Mouse (Mus musculus) hindbrain, embryonic 10.5 days (tissue): ENCODE results near the gene Cox7a1. TPM values are rescaled to one million over a fixed set of nuclear protein-coding genes. Genes with fewer than 3 reads are reported as not detected.
"Not testable (repeated sequence)": the region's sequence is repeated elsewhere in the genome, so short reads cannot be mapped to it uniquely, and the experiment has no call there.

Experiments used
- DNase-seq: peaks from one replicate; pipeline ENCODE4 v3.0.0-alpha.2; 2017; ENCODE audit warnings: low spot score
- H3K27ac ChIP-seq: fragments of 300-500 bp; sonication (generic); 2 replicates; pipeline ENCODE4 v1.5.1; 2016; ENCODE audit warnings: mild to moderate bottlenecking, moderate library complexity
- H3K27me3 ChIP-seq: fragments of 300-500 bp; sonication (generic); 2 replicates; pipeline ENCODE4 v1.6.1; 2016; ENCODE audit warnings: mild to moderate bottlenecking; ENCODE audit not compliant: poor library complexity, insufficient read depth, severe bottlenecking
- H3K36me3 ChIP-seq: fragments of 300-500 bp; sonication (generic); 2 replicates; pipeline ENCODE4 v1.6.1; 2016; ENCODE audit warnings: mild to moderate bottlenecking, moderate library complexity
- H3K4me1 ChIP-seq: fragments of 300-500 bp; sonication (generic); replicated peaks from 2 replicates; pipeline ENCODE4 v1.6.1; 2016; ENCODE audit warnings: mild to moderate bottlenecking
- H3K4me3 ChIP-seq: fragments of 300-500 bp; sonication (generic); 2 replicates; pipeline ENCODE4 v1.5.1; 2016; ENCODE audit warnings: mild to moderate bottlenecking, moderate library complexity
- H3K9me3 ChIP-seq: fragments of 300-500 bp; sonication (generic); 2 replicates; pipeline ENCODE4 v1.6.1; 2016; ENCODE audit warnings: mild to moderate bottlenecking, moderate library complexity
- WGBS: fragments of 180-500 bp; shearing (Covaris S2); methylation state at CpG from one replicate; pipeline ENCODE4 v1.1.7; 2016; 5-methylcytosine and 5-hydroxymethylcytosine counted together
- polyA plus RNA-seq: library from polyadenylated mRNA; unstranded; fragments of >200 nt; fragmentation: Nextera tagmentation; extraction: Ambion mirVana; gene quantifications from 2 replicates; pipeline ENCODE4 v1.2.1, GENCODE M21; 2016

The Cox7a1 gene
- polyA plus RNA-seq, 1 experiment from 2014 or later, result 3.8 TPM

DNA sequence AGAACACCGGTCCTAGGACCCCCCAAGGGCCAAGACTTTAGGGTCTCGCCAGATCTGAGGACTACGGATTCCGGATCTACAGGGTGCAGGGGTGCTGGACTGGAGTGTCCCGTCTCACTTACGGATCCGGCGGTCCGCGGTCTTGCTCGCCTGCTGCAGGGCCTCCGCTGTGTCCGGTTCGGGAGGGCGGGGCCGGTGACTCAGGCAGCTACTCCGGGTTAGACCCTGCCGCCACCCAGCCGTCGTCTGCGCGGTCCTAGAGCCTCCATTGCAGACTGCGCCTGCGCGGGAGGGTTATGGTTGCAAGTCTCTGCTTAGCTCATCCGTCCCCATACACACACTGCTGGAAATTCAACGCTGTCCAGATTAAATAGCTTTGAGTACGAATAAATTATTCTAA lies 10.9 kb downstream of the Cox7a1 start:
- Histone ChIP-seq H3K27ac (peak overlapping the region; percentile 89), H3K36me3 (peaks cover 30% of the 10 kb centered on the region), H3K27me3 (no peaks in the 10 kb centered on the region), H3K4me3 (peak overlapping the region; percentile 82), H3K4me1 (peaks cover 35% of the 10 kb centered on the region), H3K9me3 (no peaks in the 10 kb centered on the region)
- WGBS, result 0% methylated on average over 28 of the region's 28 CpGs
- DNase-seq, result peak; percentile 98

DNA sequence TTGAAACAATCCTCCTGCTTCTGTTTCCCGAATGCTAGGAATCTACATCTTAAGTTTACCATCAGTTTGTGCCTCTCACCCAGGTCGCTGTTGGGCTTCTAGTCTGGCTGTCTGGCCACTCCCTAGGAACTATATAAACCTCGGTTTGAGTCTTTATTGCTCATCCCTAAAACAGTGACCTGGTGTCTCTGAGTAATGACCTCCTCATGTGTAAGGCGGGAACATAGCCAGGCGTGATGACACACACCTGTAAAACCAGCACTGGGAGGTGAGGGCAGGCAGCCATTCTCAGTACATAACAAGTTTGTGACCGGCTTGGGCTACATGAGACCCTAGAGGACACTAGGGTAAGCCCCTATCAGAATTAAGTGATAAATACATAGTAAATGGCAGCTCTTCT lies 11.5 kb downstream of the Cox7a1 start:
- peak overlapping the region; percentile 89 for H3K27ac ChIP-seq
- H3K4me3 ChIP-seq, result peak overlapping the region; percentile 82
- H3K36me3 ChIP-seq, result peaks cover 24% of the 10 kb centered on the region
- DNase-seq, result no peak
- H3K9me3 ChIP-seq, result no peaks in the 10 kb centered on the region
- no peaks in the 10 kb centered on the region for H3K27me3 ChIP-seq
- WGBS, result 72% methylated on average over 6 of the region's 6 CpGs
- peaks cover 35% of the 10 kb centered on the region for H3K4me1 ChIP-seq

DNA sequence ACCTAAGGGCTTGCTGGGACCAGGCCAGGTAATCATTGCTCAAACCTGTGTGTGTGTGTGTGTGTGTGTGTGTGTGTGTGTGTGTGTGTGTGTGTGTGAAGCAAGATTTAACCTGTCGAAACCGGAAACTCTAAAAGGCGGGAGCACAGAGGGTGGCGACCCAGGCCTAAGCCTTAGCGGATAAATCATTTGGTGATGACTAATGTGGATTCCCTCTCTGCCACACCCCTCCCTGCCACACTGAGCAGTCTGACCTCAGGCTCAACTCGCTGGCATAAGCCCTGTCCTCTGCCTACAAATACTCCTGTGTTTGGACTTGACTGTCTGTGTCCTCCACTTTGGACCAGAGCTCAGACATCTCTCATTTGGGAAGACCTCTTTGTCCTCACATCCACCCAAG lies 12.2 kb downstream of the Cox7a1 start:
- Histone ChIP-seq H3K4me1 (peaks cover 36% of the 10 kb centered on the region), H3K36me3 (peaks cover 17% of the 10 kb centered on the region), H3K4me3 (no peak overlapping the region; the same call in 1 of the 2 replicates), H3K9me3 (no peaks in the 10 kb centered on the region), H3K27ac (no peak overlapping the region; the same call in 1 of the 2 replicates), H3K27me3 (no peaks in the 10 kb centered on the region)
- WGBS, result 85% methylated on average over 6 of the region's 6 CpGs
- no peak for DNase-seq

DNA sequence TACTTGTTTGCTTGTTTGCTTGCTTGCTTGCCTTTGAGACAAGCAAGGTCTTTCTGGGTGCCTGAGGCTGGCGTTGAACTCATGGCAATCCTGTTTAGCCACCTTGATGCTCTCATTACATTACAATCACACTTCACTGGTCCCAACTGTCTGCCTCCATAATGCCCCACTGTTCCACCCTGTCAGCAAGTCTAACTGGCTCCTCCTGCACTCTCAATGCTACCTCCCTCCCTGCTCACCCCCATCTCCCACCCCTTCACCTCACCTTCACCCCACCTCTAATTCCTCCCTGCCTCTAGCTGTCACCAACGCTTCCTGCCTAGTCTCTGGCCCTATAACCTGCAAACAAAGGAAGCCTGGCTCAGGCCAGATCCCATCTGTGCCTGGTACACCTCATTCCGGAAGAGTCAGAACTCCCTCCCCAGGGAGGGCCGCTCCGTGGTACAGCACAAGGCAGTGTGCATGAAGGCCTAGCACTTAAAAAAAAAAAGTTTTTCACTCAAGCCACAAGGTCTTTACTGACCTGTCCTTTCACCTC lies 13.7 kb downstream of the Cox7a1 start:
- Histone ChIP-seq H3K4me3 (no peak overlapping the region), H3K9me3 (no peaks in the 10 kb centered on the region), H3K36me3 (peaks cover 2% of the 10 kb centered on the region; the same call in 1 of the 2 replicates), H3K27ac (0 out of 2 replicates have a peak overlapping the region, but pooled peaks have one; percentile 35), H3K27me3 (no peaks in the 10 kb centered on the region), H3K4me1 (peaks cover 35% of the 10 kb centered on the region)
- DNase-seq, result no peak
- WGBS, result 80% methylated on average over 5 of the region's 5 CpGs

DNA sequence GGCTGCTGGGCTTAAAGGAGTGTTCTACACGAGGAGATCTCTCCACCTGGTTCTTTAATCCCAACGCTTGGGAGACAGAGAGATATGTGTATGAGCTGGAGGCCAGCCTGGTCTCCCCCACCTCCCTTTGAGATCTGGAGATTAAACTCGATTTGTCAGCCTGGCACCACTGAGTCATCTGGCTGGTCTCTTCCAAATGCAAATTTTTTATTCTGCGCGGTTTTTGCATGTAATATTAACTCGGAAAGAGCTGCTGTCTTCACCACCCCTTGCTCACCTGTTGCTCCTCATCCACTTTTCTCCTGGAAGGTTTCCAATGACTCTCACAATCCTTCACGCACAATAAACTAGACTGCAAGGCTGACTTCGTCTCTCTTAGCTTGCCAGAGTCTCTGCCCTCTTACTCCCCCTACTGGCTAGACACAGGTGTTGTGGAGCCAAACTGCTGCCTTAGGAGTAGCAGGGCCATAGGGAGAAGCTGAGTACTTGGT lies 14.6 kb downstream of the Cox7a1 start, which contains the start of gene Capns1:
Gene Capns1 (minus strand): TSS at position 331 of the 491 bp plus-strand sequence.
- DNase-seq, result peak; percentile 75
- 12% methylated on average over 8 of the region's 8 CpGs for WGBS
- H3K27me3 ChIP-seq, result no peaks in the 10 kb centered on the region
- peaks cover 26% of the 10 kb centered on the region for H3K4me1 ChIP-seq
- peak within 1 kb of the TSS; percentile 31 for H3K4me3 ChIP-seq
- no peaks in the 10 kb centered on the region for H3K9me3 ChIP-seq
- H3K36me3 ChIP-seq, result no peaks in the 10 kb centered on the region
- H3K27ac ChIP-seq, result 0 out of 2 replicates have a peak within 1 kb of the TSS, but pooled peaks have one; percentile 35

DNA sequence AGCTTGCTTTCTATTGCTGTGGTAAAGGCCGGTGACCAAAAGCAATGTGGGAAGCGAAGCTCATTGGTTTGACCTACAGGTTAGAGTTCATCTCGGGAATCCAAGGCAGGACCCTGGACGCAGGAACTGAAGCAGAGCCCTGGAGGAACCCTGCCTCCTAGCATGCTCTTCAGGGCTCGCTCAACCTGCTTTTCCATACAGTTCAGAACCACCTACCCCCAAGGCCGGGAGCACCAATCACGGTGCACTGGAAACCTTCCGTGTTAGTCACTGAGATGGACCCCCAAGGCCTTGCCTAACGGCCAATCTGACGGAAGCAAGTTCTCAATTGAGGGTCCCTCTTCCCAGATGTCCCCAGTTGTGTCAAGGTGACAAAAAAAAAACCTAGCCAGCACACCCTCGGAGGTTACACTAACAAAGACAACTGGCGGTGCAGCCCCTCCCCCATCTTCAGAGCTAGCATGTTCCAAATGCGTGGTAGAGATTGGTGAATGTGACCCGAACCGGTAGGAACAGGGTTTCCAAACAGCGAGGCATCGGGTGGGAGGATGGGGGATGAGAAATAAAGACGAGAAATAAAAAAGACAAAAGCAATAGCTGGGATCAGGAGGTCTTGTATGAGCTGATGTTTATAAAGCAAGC lies 15.7 kb downstream of the Cox7a1 start:
- Histone ChIP-seq H3K9me3 (no peaks in the 10 kb centered on the region), H3K36me3 (no peaks in the 10 kb centered on the region), H3K4me3 (no peak overlapping the region), H3K27ac (no peak overlapping the region), H3K4me1 (peaks cover 23% of the 10 kb centered on the region), H3K27me3 (no peaks in the 10 kb centered on the region)
- WGBS, result 75% methylated on average over 18 of the region's 18 CpGs
- no peak for DNase-seq

DNA sequence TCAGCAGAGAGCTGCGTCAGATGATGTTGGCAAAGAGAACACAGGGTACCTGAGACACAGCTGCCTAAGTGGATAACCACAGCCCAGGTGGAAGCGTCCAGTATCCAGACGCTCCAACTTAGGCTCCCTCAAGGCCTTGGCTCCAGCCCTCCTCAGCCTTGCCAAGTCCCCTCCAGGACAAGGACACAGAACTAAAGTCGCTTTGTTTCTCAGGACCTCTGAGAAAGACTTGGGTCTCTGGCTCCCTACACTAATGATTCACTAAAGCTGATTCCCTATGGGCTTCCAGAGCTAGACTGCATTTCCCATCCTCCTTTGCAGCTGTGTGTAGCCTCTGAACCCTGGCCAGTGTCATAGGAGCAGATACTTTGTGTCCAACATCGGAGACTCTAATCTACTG lies 16.3 kb downstream of the Cox7a1 start:
- 83% methylated on average over 5 of the region's 5 CpGs for WGBS
- H3K4me3 ChIP-seq, result no peak overlapping the region
- H3K36me3 ChIP-seq, result no peaks in the 10 kb centered on the region
- H3K4me1 ChIP-seq, result peaks cover 22% of the 10 kb centered on the region
- peak overlapping the region; percentile 17; the same call in 1 of the 2 replicates for H3K27ac ChIP-seq
- no peak for DNase-seq
- no peaks in the 10 kb centered on the region for H3K9me3 ChIP-seq
- no peaks in the 10 kb centered on the region for H3K27me3 ChIP-seq

DNA sequence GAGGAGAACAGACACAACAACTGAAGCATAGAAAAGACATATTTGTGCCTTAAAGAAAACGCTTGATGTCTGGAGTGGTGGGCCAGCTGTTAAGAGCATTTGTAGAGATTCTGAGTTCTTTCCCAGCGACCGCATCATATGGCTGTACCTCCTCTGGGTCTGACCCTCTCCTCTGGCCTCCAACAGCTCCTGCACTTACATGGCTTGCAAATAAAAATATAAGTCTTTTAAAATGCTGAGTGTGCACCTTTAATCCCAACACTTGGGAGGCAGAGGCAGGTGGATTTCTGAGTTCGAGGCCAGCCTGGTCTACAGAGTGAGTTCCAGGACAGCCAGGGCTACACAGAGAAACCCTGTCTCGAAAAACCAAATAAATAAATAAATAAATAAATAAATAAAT lies 16.7 kb downstream of the Cox7a1 start:
- 84% methylated on average over 5 of the region's 5 CpGs for WGBS
- peaks cover 18% of the 10 kb centered on the region for H3K4me1 ChIP-seq
- not testable (repeated sequence) for H3K27ac ChIP-seq, H3K27me3 ChIP-seq, H3K4me3 ChIP-seq, H3K36me3 ChIP-seq, H3K9me3 ChIP-seq, DNase-seq

DNA sequence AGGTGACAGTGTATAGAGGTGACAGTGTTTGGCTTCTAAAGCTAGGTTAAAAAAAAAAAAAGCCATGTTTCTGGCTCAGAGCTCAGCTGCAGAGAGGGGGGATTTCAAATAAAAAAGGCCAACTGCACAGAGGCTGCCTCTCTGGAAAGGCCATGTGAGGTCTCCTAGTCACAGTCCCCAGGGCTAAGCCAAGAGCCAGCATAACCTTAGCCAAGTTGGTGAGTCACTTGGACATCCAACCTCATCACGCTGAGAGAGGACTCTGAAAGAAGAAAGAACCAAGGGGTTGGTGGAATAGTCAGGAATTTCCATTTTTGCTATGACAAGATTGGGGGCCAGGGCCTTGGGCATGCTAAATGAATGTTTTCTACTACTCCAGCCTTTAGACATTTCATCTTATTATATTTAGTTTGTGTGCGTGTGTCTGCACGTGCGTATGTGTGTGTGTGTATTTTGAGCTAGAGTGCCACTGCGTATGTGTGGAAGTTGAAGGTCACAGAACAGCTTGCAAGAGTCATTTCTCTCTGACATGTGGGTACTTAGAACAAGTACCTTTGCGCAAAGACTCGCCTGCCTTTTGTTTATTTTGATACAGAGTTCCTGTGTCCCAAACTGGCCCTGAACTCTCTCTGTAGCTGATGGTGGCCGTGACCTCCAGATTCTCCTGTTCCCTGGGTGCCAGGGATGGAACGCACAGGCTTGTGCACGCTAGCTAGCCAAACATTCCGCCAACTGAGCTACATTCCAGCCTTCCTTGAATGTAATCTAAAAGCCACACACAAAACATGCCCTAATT lies 19.1 kb downstream of the Cox7a1 start:
- H3K27ac ChIP-seq, result no peak overlapping the region
- 82% methylated on average over 11 of the region's 11 CpGs for WGBS
- H3K36me3 ChIP-seq, result no peaks in the 10 kb centered on the region
- no peak for DNase-seq
- H3K27me3 ChIP-seq, result no peaks in the 10 kb centered on the region
- H3K4me1 ChIP-seq, result peaks cover 15% of the 10 kb centered on the region
- H3K4me3 ChIP-seq, result no peak overlapping the region
- H3K9me3 ChIP-seq, result no peaks in the 10 kb centered on the region

DNA sequence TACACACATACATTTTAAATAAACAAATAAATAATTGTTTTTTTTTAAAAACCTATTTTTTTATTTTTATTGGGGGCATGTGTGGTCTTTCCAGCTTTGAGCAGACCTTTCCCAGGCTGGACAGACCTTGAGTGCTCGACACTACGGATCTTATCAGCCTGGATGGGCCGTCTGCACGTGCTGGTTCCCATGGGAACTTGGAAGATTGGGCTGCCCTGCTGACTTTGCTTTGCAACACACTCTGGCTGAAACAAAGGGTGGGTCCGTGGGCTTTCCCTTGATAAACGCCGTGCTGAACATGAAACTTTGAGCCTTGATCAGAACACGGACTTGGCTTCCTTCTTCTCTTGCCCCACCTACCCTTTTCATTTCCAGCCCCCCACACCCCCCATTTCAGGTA lies 20.4 kb downstream of the Cox7a1 start:
- H3K27ac ChIP-seq, result no peak overlapping the region
- H3K9me3 ChIP-seq, result no peaks in the 10 kb centered on the region
- no peak overlapping the region for H3K4me3 ChIP-seq
- WGBS, result 27% methylated on average over 8 of the region's 8 CpGs
- no peak for DNase-seq
- H3K27me3 ChIP-seq, result no peaks in the 10 kb centered on the region
- H3K36me3 ChIP-seq, result no peaks in the 10 kb centered on the region
- H3K4me1 ChIP-seq, result peaks cover 10% of the 10 kb centered on the region

DNA sequence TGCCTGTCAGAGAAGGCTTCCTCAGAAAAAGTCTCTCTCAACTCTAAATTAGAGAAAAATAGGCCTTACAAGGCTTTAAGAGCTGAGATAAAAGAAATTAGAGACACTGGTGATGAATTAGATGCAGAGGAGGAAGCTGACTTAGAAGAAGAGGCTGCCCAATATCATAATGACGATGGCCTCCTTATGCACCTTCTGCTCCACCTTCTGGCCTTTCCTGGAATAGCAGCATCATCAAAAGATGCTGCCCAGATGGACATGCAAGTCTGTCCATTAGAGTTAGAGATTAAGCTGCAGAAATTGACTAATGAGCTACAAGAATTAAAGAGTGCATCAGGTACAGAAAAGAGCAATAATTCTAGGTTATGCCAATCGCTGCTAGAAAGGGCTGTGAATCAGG lies 21.4 kb downstream of the Cox7a1 start:
- Histone ChIP-seq H3K27me3 (no peaks in the 10 kb centered on the region), H3K4me3 (no peak overlapping the region), H3K36me3 (no peaks in the 10 kb centered on the region), H3K9me3 (no peaks in the 10 kb centered on the region), H3K4me1 (peaks cover 10% of the 10 kb centered on the region), H3K27ac (no peak overlapping the region)
- DNase-seq, result peak; percentile 50
- 5% methylated on average over 2 of the region's 2 CpGs for WGBS

DNA sequence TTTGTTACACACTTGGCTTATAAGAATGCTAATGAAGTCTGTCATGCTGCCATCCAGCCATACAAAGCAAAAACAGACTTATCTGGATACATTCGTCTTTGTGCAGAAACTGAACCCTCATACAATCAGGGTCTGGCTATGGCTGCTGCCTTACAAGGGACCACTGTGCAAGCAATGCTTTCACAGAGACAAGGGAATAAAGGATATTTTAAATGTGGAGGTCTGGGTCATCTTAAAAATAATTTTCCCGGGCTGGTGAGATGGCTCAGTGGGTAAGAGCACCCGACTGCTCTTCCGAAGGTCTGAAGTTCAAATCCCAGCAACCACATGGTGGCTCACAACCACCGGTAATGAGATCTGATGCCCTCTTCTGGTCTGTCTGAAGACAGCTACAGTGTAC lies 22.4 kb downstream of the Cox7a1 start:
- not testable (repeated sequence) for H3K36me3 ChIP-seq, H3K9me3 ChIP-seq, H3K27me3 ChIP-seq, DNase-seq, H3K27ac ChIP-seq, H3K4me1 ChIP-seq, H3K4me3 ChIP-seq
- WGBS, result 54% methylated on average over 5 of the region's 5 CpGs

DNA sequence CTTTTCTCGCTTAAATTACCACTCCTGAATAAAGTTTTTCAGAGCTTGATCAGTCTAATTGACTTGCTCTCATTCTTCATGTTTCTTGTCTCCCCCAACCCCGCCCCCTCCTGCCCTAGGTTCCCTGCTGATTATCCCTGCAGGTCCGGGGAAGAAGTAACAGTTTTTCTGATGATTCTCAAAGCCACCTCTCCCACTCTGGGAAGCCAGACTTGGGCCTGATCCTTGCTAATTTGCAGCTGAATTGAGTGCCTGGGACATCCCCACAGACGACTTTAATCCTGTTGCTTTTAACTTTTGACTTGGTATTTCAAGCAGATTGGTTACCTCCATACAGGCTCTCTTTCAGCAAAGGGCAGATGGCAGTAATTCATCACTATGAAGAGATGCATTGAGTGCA lies 27.1 kb downstream of the Cox7a1 start:
- Histone ChIP-seq H3K9me3 (no peaks in the 10 kb centered on the region), H3K4me1 (no peaks in the 10 kb centered on the region), H3K4me3 (no peak overlapping the region), H3K27me3 (no peaks in the 10 kb centered on the region), H3K36me3 (no peaks in the 10 kb centered on the region), H3K27ac (no peak overlapping the region)
- DNase-seq, result no peak
- WGBS, result 26% methylated on average over 4 of the region's 4 CpGs
